Mouse (Mus musculus) midbrain, embryonic 16.5 days (tissue): ENCODE measurements around the gene Upk1b. TPM values are rescaled to one million over a fixed set of nuclear protein-coding genes. Genes with fewer than 3 reads are reported as not detected.

Experiments
- ATAC-seq: fragments of 200-750 bp; cut with Nextera tagmentation; 2 replicates; pipeline ENCODE4 v1.8.0; 2017; ENCODE audit warnings: moderate TSS enrichment
- H3K27ac ChIP-seq: fragments of 300-500 bp; sonication (generic); 2 replicates; pipeline ENCODE4 v1.5.1; 2014; ENCODE audit warnings: mild to moderate bottlenecking, low read length, mixed read lengths
- H3K27me3 ChIP-seq: fragments of 300-500 bp; sonication (generic); 2 replicates; pipeline ENCODE4 v1.6.1; 2014; ENCODE audit warnings: low read depth, low read length, mixed read lengths; ENCODE audit not compliant: control insufficient read depth, insufficient read depth
- H3K36me3 ChIP-seq: fragments of 300-500 bp; sonication (generic); 2 replicates; pipeline ENCODE4 v1.6.1; 2014; ENCODE audit warnings: mild to moderate bottlenecking, low read length, moderate library complexity, mixed read lengths; ENCODE audit not compliant: control insufficient read depth, insufficient read depth
- H3K4me1 ChIP-seq: fragments of 300-500 bp; sonication (generic); 2 replicates; pipeline ENCODE4 v1.6.1; 2014; ENCODE audit warnings: mild to moderate bottlenecking, low read length, mixed read lengths; ENCODE audit not compliant: control insufficient read depth, insufficient read depth
- H3K4me2 ChIP-seq: fragments of 300-500 bp; sonication (generic); 2 replicates; pipeline ENCODE4 v1.6.1; 2014; ENCODE audit warnings: mild to moderate bottlenecking, low read length, mixed read lengths
- H3K4me3 ChIP-seq: fragments of 300-500 bp; sonication (generic); 2 replicates; pipeline ENCODE4 v1.5.1; 2014; ENCODE audit warnings: low read depth, mild to moderate bottlenecking, low read length, moderate library complexity, mixed read lengths
- H3K9ac ChIP-seq: fragments of 300-500 bp; sonication (generic); 2 replicates; pipeline ENCODE4 v1.6.1; 2014; ENCODE audit warnings: low read depth, low read length, mixed read lengths
- H3K9me3 ChIP-seq: fragments of 300-500 bp; sonication (generic); replicated peaks from 2 replicates; pipeline ENCODE4 v1.6.1; 2014; ENCODE audit warnings: mild to moderate bottlenecking, low read length, mixed read lengths; ENCODE audit not compliant: control insufficient read depth, poor library complexity, severe bottlenecking
- whole genome bisulfite sequencing: fragments of 180-500 bp; shearing (Covaris S2); extraction: QIAGEN DNeasy Blood & Tissue Kit; methylation state at CpG from one replicate; pipeline ENCODE4 v1.1.7; 2014; 5-methylcytosine and 5-hydroxymethylcytosine counted together
- polyA plus RNA-seq: library from polyadenylated mRNA; unstranded; fragments of >200 nt; fragmentation: Nextera tagmentation; extraction: Ambion mirVana; gene quantifications from 2 replicates; pipeline ENCODE4 v1.2.1, GENCODE M21; 2015

Gene Upk1b
- polyA plus RNA-seq, 1 experiment from 2014 or later, result 0.13 TPM

GRCm38 (mm10) chr16:38757626-38758025, 42.5 kb downstream of the Upk1b start:
- Histone ChIP-seq H3K4me3 (no peak overlapping the region), H3K27me3 (no peaks in the 10 kb centered on the region), H3K9ac (no peak overlapping the region), H3K4me1 (no peaks in the 10 kb centered on the region), H3K36me3 (peaks cover 19% of the 10 kb centered on the region), H3K27ac (no peak overlapping the region), H3K4me2 (no peak overlapping the region), H3K9me3 (no peaks in the 10 kb centered on the region)
- no peak for ATAC-seq
- WGBS, result 94% methylated on average over 19 of the region's 19 CpGs

GRCm38 (mm10) chr16:38756572-38756971, 43.6 kb downstream of the Upk1b start:
- Histone ChIP-seq H3K36me3 (peaks cover 19% of the 10 kb centered on the region), H3K27me3 (no peaks in the 10 kb centered on the region), H3K4me1 (no peaks in the 10 kb centered on the region), H3K4me2 (no peak overlapping the region), H3K9me3 (no peaks in the 10 kb centered on the region), H3K27ac (no peak overlapping the region), H3K9ac (no peak overlapping the region), H3K4me3 (no peak overlapping the region)
- WGBS, result 84% methylated on average over 4 of the region's 4 CpGs
- ATAC-seq, result no peak

- 42% methylated on average over 5 of the region's 5 CpGs for WGBS
- ATAC-seq, result no peak
- Histone ChIP-seq H3K9ac (no peak overlapping the region), H3K27ac (no peak overlapping the region), H3K4me3 (no peak overlapping the region), H3K27me3 (no peaks in the 10 kb centered on the region), H3K36me3 (peaks cover 19% of the 10 kb centered on the region), H3K9me3 (no peaks in the 10 kb centered on the region), H3K4me2 (no peak overlapping the region), H3K4me1 (no peaks in the 10 kb centered on the region)
These were observed 44.0 kb downstream of the Upk1b start for GRCm38 (mm10) chr16:38756177-38756503.

GRCm38 (mm10) chr16:38755452-38756176, 44.5 kb downstream of the Upk1b start:
- no peak overlapping the region for H3K4me3 ChIP-seq
- H3K4me2 ChIP-seq, result no peak overlapping the region
- 72% methylated on average over 7 of the region's 7 CpGs for WGBS
- no peaks in the 10 kb centered on the region for H3K4me1 ChIP-seq
- H3K27ac ChIP-seq, result no peak overlapping the region
- H3K36me3 ChIP-seq, result peaks cover 19% of the 10 kb centered on the region
- no peak for ATAC-seq
- no peak overlapping the region for H3K9ac ChIP-seq
- no peaks in the 10 kb centered on the region for H3K27me3 ChIP-seq
- no peaks in the 10 kb centered on the region for H3K9me3 ChIP-seq

GRCm38 (mm10) chr16:38753631-38754030, 46.5 kb downstream of the Upk1b start:
- WGBS, result 71% methylated on average over 11 of the region's 11 CpGs
- H3K9me3 ChIP-seq, result no peaks in the 10 kb centered on the region

GRCm38 (mm10) chr16:38750803-38751202, 49.3 kb downstream of the Upk1b start:
- no peak for ATAC-seq
- no peak overlapping the region for H3K9ac ChIP-seq
- peaks cover 4% of the 10 kb centered on the region; the same call in 1 of the 2 replicates for H3K36me3 ChIP-seq
- H3K4me1 ChIP-seq, result no peaks in the 10 kb centered on the region
- WGBS, result 89% methylated on average over 6 of the region's 6 CpGs
- no peak overlapping the region for H3K27ac ChIP-seq
- H3K4me2 ChIP-seq, result no peak overlapping the region
- H3K9me3 ChIP-seq, result no peaks in the 10 kb centered on the region
- H3K27me3 ChIP-seq, result no peaks in the 10 kb centered on the region
- H3K4me3 ChIP-seq, result no peak overlapping the region

More at GRCm38 (mm10) chr16:38753631-38754030, 46.5 kb downstream of the Upk1b start:
- no peak overlapping the region for H3K4me2 ChIP-seq
- no peak overlapping the region for H3K27ac ChIP-seq
- no peaks in the 10 kb centered on the region for H3K27me3 ChIP-seq
- H3K9ac ChIP-seq, result no peak overlapping the region
- H3K36me3 ChIP-seq, result peaks cover 15% of the 10 kb centered on the region
- no peaks in the 10 kb centered on the region for H3K4me1 ChIP-seq
- no peak overlapping the region for H3K4me3 ChIP-seq
- ATAC-seq, result no peak

- Histone ChIP-seq H3K27ac (no peak overlapping the region), H3K27me3 (no peaks in the 10 kb centered on the region; the same call in 1 of the 2 replicates), H3K9ac (no peak overlapping the region), H3K4me1 (peaks cover 5% of the 10 kb centered on the region; the same call in 1 of the 2 replicates), H3K9me3 (no peaks in the 10 kb centered on the region), H3K4me2 (no peak overlapping the region), H3K36me3 (no peaks in the 10 kb centered on the region; the same call in 1 of the 2 replicates), H3K4me3 (no peak overlapping the region)
- WGBS, result 89% methylated on average over 10 of the region's 10 CpGs
- no peak for ATAC-seq
These were observed 56.0 kb downstream of the Upk1b start for GRCm38 (mm10) chr16:38743941-38744673.

- whole genome bisulfite sequencing, result 1% methylated on average over 13 of the region's 13 CpGs
- peak overlapping the region; percentile 88 for H3K4me2 ChIP-seq
- peak; percentile 74 for ATAC-seq
- H3K9me3 ChIP-seq, result no peaks in the 10 kb centered on the region
- H3K9ac ChIP-seq, result peak overlapping the region; percentile 97
- peaks cover 5% of the 10 kb centered on the region; the same call in 1 of the 2 replicates for H3K4me1 ChIP-seq
- H3K27ac ChIP-seq, result peak overlapping the region; percentile 89
- no peaks in the 10 kb centered on the region; the same call in 1 of the 2 replicates for H3K27me3 ChIP-seq
- H3K4me3 ChIP-seq, result peak overlapping the region; percentile 90
- no peaks in the 10 kb centered on the region; the same call in 1 of the 2 replicates for H3K36me3 ChIP-seq
These were observed 57.4 kb downstream of the Upk1b start for GRCm38 (mm10) chr16:38742659-38743131.
